Comparison of ENCODE assay signal across 23 mouse cellular contexts in genomic region chr2:91388281-91388680, GRCm38 (mm10). TPM values are rescaled to one million over a fixed set of nuclear protein-coding genes. Genes with fewer than 3 reads are reported as not detected.
DNase-seq lines count a peak whose midpoint lies in the region; ATAC-seq and TF ChIP-seq lines count a peak whose summit lies in the region.
"Had no signal": no experiment of that assay in that cellular context is flagged by ENCODE, and none has a peak within 500 bp of the region (broad histone marks: within the 10 kb centered on the region; RNA-seq: fewer than 3 reads in every experiment).

No protein-coding gene starts in this region.

- no peak for DNase-seq in kidney, adult 8-10 months
- DNase-seq in brain, adult 2 months (ENCODE audit: low read depth, low spot score): peak; percentile 49
- no peak for DNase-seq in liver, embryonic 13.5 days
- DNase-seq in lung, postnatal 36 days: no peak
- DNase-seq in right cerebral cortex, postnatal 4 days: no peak
- DNase-seq in lung, adult 2 months: no peak
- DNase-seq: adrenal gland, adult 8-10 months; cerebellum, adult 8-10 months; cerebellum, postnatal 25 days; forebrain, postnatal 0 days; kidney, postnatal 25 days; thymus, postnatal 14 days had no signal

- H3K9me3 ChIP-seq in kidney, embryonic 15.5 days (replicated peaks): no peaks in the 10 kb centered on the region
- no peaks in the 10 kb centered on the region for H3K9me3 ChIP-seq in liver, embryonic 13.5 days (replicated peaks)
- H3K9me3 ChIP-seq: embryonic facial prominence, embryonic 10.5 days; embryonic facial prominence, embryonic 15.5 days; forebrain, embryonic 12.5 days; hindbrain, embryonic 12.5 days; midbrain, embryonic 15.5 days; neural tube, embryonic 12.5 days had no signal

- no peak overlapping the region for H3K4me2 ChIP-seq in kidney, embryonic 15.5 days
- H3K4me2 ChIP-seq in liver, embryonic 13.5 days: peak overlapping the region; percentile 37
- peak overlapping the region; percentile 68 for H3K4me2 ChIP-seq in myocyte (ENCODE audit: low read depth)
- H3K4me2 ChIP-seq: embryonic facial prominence, embryonic 15.5 days; forebrain, embryonic 12.5 days; hindbrain, embryonic 12.5 days; midbrain, embryonic 15.5 days; neural tube, embryonic 12.5 days had no signal

- no peaks in the 10 kb centered on the region for H3K79me2 ChIP-seq in myocyte (ENCODE audit: control insufficient read depth, insufficient read depth)

- H3K4me3 ChIP-seq in kidney, embryonic 15.5 days (replicated peaks): no peak overlapping the region
- H3K4me3 ChIP-seq in liver, embryonic 13.5 days (replicated peaks): no peak overlapping the region
- H3K4me3 ChIP-seq in myocyte: no peak overlapping the region
- no peak overlapping the region for H3K4me3 ChIP-seq in lung, adult 2 months (replicated peaks; ENCODE audit: extremely low read depth, low read depth, low read length)
- H3K4me3 ChIP-seq: embryonic facial prominence, embryonic 10.5 days; embryonic facial prominence, embryonic 15.5 days; forebrain, embryonic 12.5 days; hindbrain, embryonic 12.5 days; midbrain, embryonic 15.5 days; neural tube, embryonic 12.5 days had no signal

- 0 out of 2 replicates have a peak, but pooled peaks cover under 1% of the 10 kb centered on the region for H3K36me3 ChIP-seq in kidney, embryonic 15.5 days
- no peaks in the 10 kb centered on the region for H3K36me3 ChIP-seq in liver, embryonic 13.5 days
- no peaks in the 10 kb centered on the region for H3K36me3 ChIP-seq in myocyte (ENCODE audit: control insufficient read depth, insufficient read depth)
- H3K36me3 ChIP-seq: embryonic facial prominence, embryonic 15.5 days; forebrain, embryonic 12.5 days; midbrain, embryonic 15.5 days; neural tube, embryonic 12.5 days had no signal

- no peak for TF ChIP-seq POLR2A in myocyte (IDR thresholded peaks at IDR 0.05; ENCODE audit: insufficient read length, low read depth)
- TF ChIP-seq POLR2A in lung, adult 2 months (IDR thresholded peaks at IDR 0.05; ENCODE audit: borderline replicate concordance, extremely low read depth, low read depth, low read length): no peak

- no peak overlapping the region for H3ac ChIP-seq in myocyte (ENCODE audit: control insufficient read depth, insufficient read length)

- H3K9ac ChIP-seq in kidney, embryonic 15.5 days: no peak overlapping the region
- H3K9ac ChIP-seq in liver, embryonic 13.5 days: peak overlapping the region; percentile 8; the same call in 1 of the 2 replicates
- H3K9ac ChIP-seq: embryonic facial prominence, embryonic 15.5 days; forebrain, embryonic 12.5 days; forebrain, postnatal 0 days; hindbrain, embryonic 12.5 days; midbrain, embryonic 15.5 days; neural tube, embryonic 12.5 days had no signal

- TF ChIP-seq CTCF in lung, adult 2 months (IDR thresholded peaks at IDR 0.05; ENCODE audit: insufficient read depth, low read length): no peak

- no peak for ATAC-seq in kidney, embryonic 15.5 days (replicated peaks; ENCODE audit: low FRiP score)
- ATAC-seq in liver, embryonic 13.5 days (ENCODE audit: low read depth): no peak
- ATAC-seq: activated CD4-positive, CD25-positive, alpha-beta regulatory T cell, adult 4 months; CD4-positive, CD25-positive, alpha-beta regulatory T cell, adult 4 months; forebrain, postnatal 0 days; lung, postnatal 0 days; midbrain, embryonic 15.5 days had no signal

- H3K27me3 ChIP-seq in kidney, embryonic 15.5 days: no peaks in the 10 kb centered on the region
- no peaks in the 10 kb centered on the region for H3K27me3 ChIP-seq in liver, embryonic 13.5 days
- H3K27me3 ChIP-seq in myocyte (ENCODE audit: control insufficient read depth, insufficient read depth, insufficient read length): no peaks in the 10 kb centered on the region
- H3K27me3 ChIP-seq: embryonic facial prominence, embryonic 15.5 days; hindbrain, embryonic 12.5 days; midbrain, embryonic 15.5 days; neural tube, embryonic 12.5 days had no signal

- WGBS in kidney, embryonic 15.5 days: 35% methylated on average over 3 of the region's 3 CpGs
- WGBS in liver, embryonic 13.5 days (ENCODE audit: insufficient replicate concordance): 53% methylated on average over 3 of the region's 3 CpGs
- 78% methylated on average over 3 of the region's 3 CpGs for WGBS in lung, adult 2 months

- H3K27ac ChIP-seq in kidney, embryonic 15.5 days: peak overlapping the region; percentile 65; the same call in 1 of the 2 replicates
- H3K27ac ChIP-seq in liver, embryonic 13.5 days: no peak overlapping the region
- H3K27ac ChIP-seq: embryonic facial prominence, embryonic 10.5 days; embryonic facial prominence, embryonic 15.5 days; forebrain, embryonic 12.5 days; hindbrain, embryonic 12.5 days; midbrain, embryonic 15.5 days; neural tube, embryonic 12.5 days had no signal

- peaks cover 30% of the 10 kb centered on the region for H3K4me1 ChIP-seq in kidney, embryonic 15.5 days
- peaks cover 43% of the 10 kb centered on the region for H3K4me1 ChIP-seq in liver, embryonic 13.5 days (replicated peaks)
- H3K4me1 ChIP-seq in lung, adult 2 months (ENCODE audit: control insufficient read depth, insufficient read depth, low read length): peaks cover 2% of the 10 kb centered on the region; the same call in 1 of the 2 replicates
- H3K4me1 ChIP-seq: midbrain, embryonic 15.5 days had no signal

TF ChIP-seq in myocyte, 11 proteins besides CTCF, POLR2A, EP300 and RAD21:
- TF ChIP-seq SRF (IDR thresholded peaks at IDR 0.05; ENCODE audit: control insufficient read depth, insufficient read length, low read depth) (no peak), MYOD1 (IDR thresholded peaks at IDR 0.05; ENCODE audit: control insufficient read depth in 1 of 3, insufficient read length in 2 of 3, low read depth in 2 of 3) (no peak)
TF ChIP-seq in myocyte: peak in this region for 0.

RNA-seq across cellular contexts. Expression of gene 1110051M20Rik, which starts 56.2 kb away (rescaled TPM):
- polyA plus RNA-seq in kidney, embryonic 15.5 days (2015; fragmentation: Nextera tagmentation; extraction: Ambion mirVana): 56.0 and 65.7 TPM in 2 replicates
- polyA plus RNA-seq in liver, embryonic 13.5 days (2015; fragmentation: Nextera tagmentation; extraction: Ambion mirVana): 7.5 and 7.7 TPM in 2 replicates
- 45.5 TPM for polyA plus RNA-seq in myocyte (2012; fragmentation: generic; extraction: Trizol)
- polyA plus RNA-seq in lung, adult 2 months (2012; rRNA removed): 19.2 and 27.0 TPM in 2 replicates
